Mouse (Mus musculus) hindlimb bud, embryonic 11.5 days (tissue): ENCODE measurements around the gene Aip.
"Not testable (repeated sequence)": the region's sequence is repeated elsewhere in the genome, so short reads cannot be mapped to it uniquely, and the experiment has no call there.

Experiments used
- DNase-seq: peaks from one replicate; pipeline ENCODE4 v3.0.0-alpha.2; 2012; ENCODE audit warnings: low read depth, low spot score; ENCODE audit errors: extremely low spot score

Aip gene

DNA sequence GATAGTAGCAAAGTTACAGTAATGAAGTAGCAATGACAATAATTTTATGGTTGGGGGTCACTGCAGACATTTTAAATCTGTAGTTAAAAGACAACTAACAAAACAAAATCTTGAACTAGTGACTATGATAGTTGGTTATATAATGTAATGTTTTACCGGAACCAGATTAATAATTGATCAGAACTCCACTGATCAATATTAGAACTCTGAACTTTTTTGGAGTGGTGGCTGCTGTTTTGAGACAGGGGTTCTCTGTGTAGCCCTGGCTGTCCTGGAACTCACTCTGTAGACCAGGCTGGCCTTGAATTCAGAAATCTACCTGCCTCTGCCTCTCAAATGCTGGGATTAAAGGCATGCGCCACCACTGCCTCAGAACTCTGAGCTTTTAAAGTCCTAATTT lies 57.4 kb downstream of the Aip start:
- not testable (repeated sequence) for DNase-seq

DNA sequence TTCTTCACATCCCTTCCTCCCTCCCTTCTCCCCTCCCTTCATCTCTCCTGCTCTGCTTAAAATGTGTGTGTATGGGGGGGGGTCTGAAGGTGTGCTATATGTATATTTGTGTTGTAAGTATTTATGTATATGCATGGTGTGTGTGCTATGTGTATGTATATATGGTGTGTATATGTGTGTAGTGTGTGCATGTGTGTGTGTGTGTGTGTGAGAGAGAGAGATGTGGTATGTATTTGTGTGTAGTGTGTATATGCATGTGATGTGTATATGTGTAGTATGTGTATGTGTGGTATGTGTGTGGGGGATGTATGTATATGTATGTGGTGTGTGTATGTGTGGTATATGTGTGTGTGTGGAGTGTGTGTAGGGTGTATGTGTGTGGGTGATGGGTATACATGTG lies 58.8 kb downstream of the Aip start:
- DNase-seq, result no peak

DNA sequence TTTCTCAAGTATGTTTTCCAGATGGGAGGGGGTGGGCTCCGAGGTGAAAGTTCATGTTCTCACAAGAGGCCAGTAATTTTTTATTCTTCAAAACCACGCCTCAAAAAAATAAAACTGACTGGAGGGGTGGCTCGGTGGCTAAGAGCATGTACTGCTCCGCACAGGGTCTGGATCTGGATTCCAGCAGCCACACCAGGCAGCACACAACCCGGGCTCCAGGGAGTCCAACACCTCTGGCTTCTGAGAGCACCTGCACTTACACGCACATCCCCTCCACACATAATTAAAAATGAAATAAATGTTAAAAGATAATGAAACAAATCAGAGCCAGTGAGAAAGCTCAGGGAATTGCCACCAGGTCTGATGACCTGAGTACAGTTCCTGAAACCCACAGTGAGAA lies 59.4 kb downstream of the Aip start:
- DNase-seq, result no peak

DNA sequence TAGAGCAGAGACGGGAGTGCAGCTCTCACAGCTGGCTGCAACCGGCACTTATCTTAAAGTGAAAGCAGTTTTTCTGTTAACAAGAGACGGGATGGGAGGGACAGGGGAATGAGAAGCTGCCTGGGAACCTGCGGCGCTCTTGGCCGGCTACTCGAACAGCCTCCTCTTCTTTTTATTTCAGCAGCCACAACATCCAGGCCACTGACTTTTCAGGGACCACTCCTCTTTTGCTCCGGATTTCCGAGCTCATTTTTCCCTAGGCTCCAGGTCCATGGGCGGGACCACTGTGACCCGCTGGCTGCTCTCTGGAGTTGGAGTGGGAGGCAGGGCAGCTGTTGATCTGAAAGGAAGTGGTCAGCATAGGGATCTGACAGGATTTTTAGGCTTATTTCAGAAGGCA lies 61.2 kb downstream of the Aip start:
- not testable (repeated sequence) for DNase-seq
